Comparison of ENCODE assay signal across 8 mouse cellular contexts in the genomic region with DNA sequence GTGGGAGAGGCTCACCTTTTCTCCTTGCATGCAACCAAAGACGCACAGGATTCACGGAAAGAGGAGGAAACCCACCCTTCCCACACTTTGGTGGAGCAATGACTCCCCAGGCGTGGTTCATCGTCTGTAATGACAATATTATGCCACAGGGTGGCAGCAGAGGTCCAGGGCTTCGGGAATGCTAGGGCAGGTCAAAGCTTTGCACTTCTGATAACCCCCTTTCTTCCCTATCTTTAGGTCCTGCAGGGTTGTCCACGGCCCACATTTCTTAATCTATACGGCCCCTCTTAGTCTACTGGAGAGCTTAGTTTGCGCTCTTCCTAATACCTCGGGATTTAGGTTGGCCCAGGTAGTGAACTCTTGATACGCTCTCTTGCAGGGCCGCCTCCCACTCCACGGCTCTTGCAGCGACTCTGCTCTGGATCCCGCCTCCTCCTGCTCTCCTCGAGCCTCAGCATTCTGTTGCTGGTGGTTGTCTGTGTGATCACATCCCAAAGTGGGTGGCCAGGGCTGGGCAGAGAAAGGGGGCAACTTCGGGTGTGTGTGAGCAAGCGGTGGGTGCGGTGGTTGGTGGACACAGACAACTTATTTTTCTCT. TPM values are rescaled to one million over a fixed set of nuclear protein-coding genes. Genes with fewer than 3 reads are reported as not detected.
DNase-seq lines count a peak whose midpoint lies in the region; ATAC-seq lines count a peak whose summit lies in the region.

No protein-coding gene starts in this region.

- peak overlapping the region; percentile 13; the same call in 1 of the 2 replicates for H3K4me2 ChIP-seq in hindbrain, embryonic 14.5 days (replicated peaks)

- no peak; the same call in 1 of the 2 replicates for ATAC-seq in cerebellum, adult (ENCODE audit: insufficient number of reproducible peaks, low FRiP score, low TSS enrichment)
- peak; percentile 57 for ATAC-seq in hindbrain, embryonic 14.5 days (ENCODE audit: low FRiP score)

- H3K4me3 ChIP-seq in hindbrain, embryonic 14.5 days (replicated peaks; ENCODE audit: low read length), result no peak overlapping the region
- peak overlapping the region; percentile 16; the same call in 1 of the 2 replicates for H3K4me3 ChIP-seq in midbrain, embryonic 10.5 days

- H3K9ac ChIP-seq in hindbrain, embryonic 14.5 days, result no peak overlapping the region

- no peaks in the 10 kb centered on the region for H3K27me3 ChIP-seq in hindbrain, embryonic 14.5 days (ENCODE audit: control insufficient read depth, insufficient read depth, low read length)
- H3K27me3 ChIP-seq in midbrain, embryonic 10.5 days (ENCODE audit: low read depth, poor library complexity, severe bottlenecking), result 0 out of 2 replicates have a peak, but pooled peaks cover 4% of the 10 kb centered on the region

- WGBS in hindbrain, embryonic 14.5 days, result 33% methylated on average over 18 of the region's 18 CpGs
- WGBS in midbrain, embryonic 10.5 days, result 25% methylated on average over 18 of the region's 18 CpGs

- DNase-seq in cerebellum, adult 18-20 months, result peak; percentile 74 to 85
- peak; percentile 68 for DNase-seq in cerebellum, adult 9-11 months
- DNase-seq in gastrocnemius, adult 18-20 months (ENCODE audit: low spot score), result peak; percentile 78
- peak; percentile 84 for DNase-seq in hindbrain, embryonic 14.5 days (ENCODE audit: low spot score)
- peak; percentile 46 to 62 for DNase-seq in left cerebral cortex, postnatal 25 days (ENCODE audit: low spot score in 2 of 2)
- DNase-seq in midbrain, embryonic 10.5 days (ENCODE audit: low spot score), result peak; percentile 77
- peak; percentile 34 to 73 for DNase-seq in spleen, adult 18-20 months

- no peaks in the 10 kb centered on the region for H3K9me3 ChIP-seq in hindbrain, embryonic 14.5 days (ENCODE audit: control insufficient read depth, low read length)
- no peaks in the 10 kb centered on the region for H3K9me3 ChIP-seq in midbrain, embryonic 10.5 days (replicated peaks)

- H3K36me3 ChIP-seq in hindbrain, embryonic 14.5 days (replicated peaks; ENCODE audit: control insufficient read depth, insufficient read depth), result no peaks in the 10 kb centered on the region
- no peaks in the 10 kb centered on the region for H3K36me3 ChIP-seq in midbrain, embryonic 10.5 days

- no peak overlapping the region for H3K27ac ChIP-seq in hindbrain, embryonic 14.5 days
- peak overlapping the region; percentile 29; the same call in 1 of the 2 replicates for H3K27ac ChIP-seq in midbrain, embryonic 10.5 days (replicated peaks)

- H3K4me1 ChIP-seq in hindbrain, embryonic 14.5 days (replicated peaks; ENCODE audit: control insufficient read depth, insufficient read depth, low read length), result no peaks in the 10 kb centered on the region
- H3K4me1 ChIP-seq in midbrain, embryonic 10.5 days, result peaks cover 17% of the 10 kb centered on the region

- intact Hi-C loops in left cerebral cortex, postnatal 25 days (cut with DNase I), result loop anchor here (2.0 kb wide), 1 partner anchor 157 kb away; a partner anchor contains a TSS

RNA-seq across cellular contexts. Expression of a gene that starts 1.8 kb away (rescaled TPM):
- total RNA-seq in gastrocnemius, adult 18-20 months (2021), result not detected
- 2.4 and 4.1 TPM in 2 replicates for polyA plus RNA-seq in hindbrain, embryonic 14.5 days (2014; fragmentation: Nextera tagmentation; extraction: Ambion mirVana)
- 1 to 10 TPM; 1.7 to 3.1 TPM for total RNA-seq in left cerebral cortex, postnatal 25 days (2021)
- 0.58 and 0.73 TPM in 2 replicates for polyA plus RNA-seq in midbrain, embryonic 10.5 days (2016; fragmentation: Nextera tagmentation; extraction: Ambion mirVana)

RNA-seq across cellular contexts. Expression of a gene that starts 36.7 kb away (rescaled TPM):
- total RNA-seq in gastrocnemius, adult 18-20 months (2021), result under 1 TPM in 1 of 2 experiments, not detected in 1; 0.47 TPM
- polyA plus RNA-seq in hindbrain, embryonic 14.5 days (2014; fragmentation: Nextera tagmentation; extraction: Ambion mirVana), result not detected in 2 replicates
- total RNA-seq in left cerebral cortex, postnatal 25 days (2021), result not detected
- polyA plus RNA-seq in midbrain, embryonic 10.5 days (2016; fragmentation: Nextera tagmentation; extraction: Ambion mirVana), result not detected in 2 replicates

RNA-seq across cellular contexts. Expression of a gene that starts 39.0 kb away (rescaled TPM):
- 1 to 10 TPM; 3.4 to 5.3 TPM for total RNA-seq in gastrocnemius, adult 18-20 months (2021)
- 25.6 and 26.6 TPM in 2 replicates for polyA plus RNA-seq in hindbrain, embryonic 14.5 days (2014; fragmentation: Nextera tagmentation; extraction: Ambion mirVana)
- 100 to 1,000 TPM; 931 to 954 TPM for total RNA-seq in left cerebral cortex, postnatal 25 days (2021)
- polyA plus RNA-seq in midbrain, embryonic 10.5 days (2016; fragmentation: Nextera tagmentation; extraction: Ambion mirVana), result 16.6 and 23.8 TPM in 2 replicates

RNA-seq across cellular contexts. Expression of a gene that starts 40.5 kb away (rescaled TPM):
- 100 to 1,000 TPM; 319 to 378 TPM for total RNA-seq in gastrocnemius, adult 18-20 months (2021)
- 49.9 and 56.1 TPM in 2 replicates for polyA plus RNA-seq in hindbrain, embryonic 14.5 days (2014; fragmentation: Nextera tagmentation; extraction: Ambion mirVana)
- 10 to 100 TPM; 57.4 to 59.3 TPM for total RNA-seq in left cerebral cortex, postnatal 25 days (2021)
- polyA plus RNA-seq in midbrain, embryonic 10.5 days (2016; fragmentation: Nextera tagmentation; extraction: Ambion mirVana), result 42.2 and 48.6 TPM in 2 replicates

RNA-seq across cellular contexts. Expression of a gene that starts 55.3 kb away (rescaled TPM):
- total RNA-seq in gastrocnemius, adult 18-20 months (2021), result 1 to 10 TPM; 3.5 to 4.3 TPM
- 17.9 and 20.9 TPM in 2 replicates for polyA plus RNA-seq in hindbrain, embryonic 14.5 days (2014; fragmentation: Nextera tagmentation; extraction: Ambion mirVana)
- 10 to 100 TPM; 26.1 to 32.2 TPM for total RNA-seq in left cerebral cortex, postnatal 25 days (2021)
- 52.1 and 54.1 TPM in 2 replicates for polyA plus RNA-seq in midbrain, embryonic 10.5 days (2016; fragmentation: Nextera tagmentation; extraction: Ambion mirVana)

Comparison
In these comparisons a context has a peak if more than half of its experiments do, and no peak if none do; other contexts are left out.
1. RNA of a gene that starts 39.0 kb away (total RNA-seq): 931 to 954 TPM in left cerebral cortex, postnatal 25 days; 3.4 to 5.3 TPM in gastrocnemius, adult 18-20 months; every median in the first group is over 100 times any median in the second.
2. Peak in every context shown above with its lines, with median percentiles within 50 percentile points of each other: DNase-seq.